Mouse (Mus musculus) embryonic stem cell, embryonic (primary cell): Measurements from ENCODE around the gene Hdac4.

ENCODE experiments used
- CTCF ChIA-PET, 4 experiments: fragments of 300-600 bp in 2 of 4; fragments of 350-600 bp in 2 of 4; sonication (Branson Sonifier 250); formaldehyde crosslinking; loops; one replicate each; lab custom pipeline; 2022; ENCODE audit warnings: inconsistent platforms in 2 of 4; lab: Charles Lee
- POLR2A ChIA-PET, 4 experiments: fragments of 300-600 bp in 2 of 4; fragments of 350-600 bp in 2 of 4; sonication (Branson Sonifier 250); formaldehyde crosslinking; loops; one replicate each; lab custom pipeline; 2022; ENCODE audit warnings: antibody characterized with exemption in 4 of 4, inconsistent platforms in 1 of 4; lab: Charles Lee

The Hdac4 gene

DNA sequence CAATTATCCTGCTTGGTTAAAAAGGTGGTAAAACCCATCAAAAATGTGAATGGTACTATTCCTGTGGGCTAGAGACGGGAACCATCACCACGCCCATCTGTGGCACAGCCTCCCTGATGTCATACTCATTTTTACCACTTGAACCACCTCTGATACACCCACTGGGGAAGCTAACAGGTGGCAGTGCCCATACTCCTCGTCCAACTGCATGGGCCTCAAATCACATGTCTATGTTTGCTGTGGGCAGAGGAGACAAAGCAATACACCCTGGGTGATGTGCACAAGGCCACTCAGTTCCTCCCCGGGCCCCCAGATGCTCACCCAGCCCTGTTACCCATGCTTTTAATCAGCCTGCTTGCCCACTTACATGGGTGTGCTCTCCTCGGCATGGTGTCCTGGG lies 236.5 kb downstream of the Hdac4 start:
- ChIA-PET CTCF (no interaction called here), POLR2A (no interaction called here)

GRCm38 (mm10) chr1:91956229-91956628 lies 239.3 kb downstream of the Hdac4 start:
- CTCF ChIA-PET = no interaction called here
- POLR2A ChIA-PET = no interaction called here

- CTCF ChIA-PET = no interaction called here
- POLR2A ChIA-PET = no interaction called here
Observed at GRCm38 (mm10) chr1:91954954-91955353, 240.5 kb downstream of the Hdac4 start.

GRCm38 (mm10) chr1:91952912-91953311 lies 242.6 kb downstream of the Hdac4 start:
- CTCF ChIA-PET = interaction anchor here in 1 of 4 experiments (1.1 kb wide), 1 partner anchor 9 kb away, joined by 4 read pairs; no protein-coding TSS in a partner anchor

GRCm38 (mm10) chr1:91947441-91947840 lies 248.1 kb downstream of the Hdac4 start:
- ChIA-PET POLR2A (interaction anchor here in 1 of 4 experiments (1.0 kb wide), 1 partner anchor 15 kb away, joined by 3 read pairs; no protein-coding TSS in a partner anchor), CTCF (no interaction called here)

More at GRCm38 (mm10) chr1:91952912-91953311, 242.6 kb downstream of the Hdac4 start:
- POLR2A ChIA-PET = no interaction called here

DNA sequence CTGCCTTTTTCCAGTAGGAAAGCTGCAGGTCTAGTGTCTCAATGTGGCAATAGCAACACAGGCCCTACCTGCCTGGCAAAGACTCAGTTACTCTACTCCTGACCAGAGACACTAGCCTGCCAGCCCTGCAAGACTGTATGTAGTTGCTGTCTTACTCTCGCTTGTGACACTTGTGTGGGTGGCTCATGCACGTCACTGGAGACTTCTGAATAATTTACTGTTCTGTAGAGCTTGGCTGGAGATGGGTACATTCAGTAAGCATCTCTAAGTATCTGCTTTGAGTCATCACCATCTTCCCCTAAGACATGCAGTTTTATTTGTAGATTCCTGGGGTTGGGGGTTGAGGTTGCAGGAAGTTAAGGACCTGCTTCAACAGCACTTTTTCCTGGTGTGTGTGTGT lies 252.9 kb downstream of the Hdac4 start:
- ChIA-PET CTCF (interaction anchor here in 2 of 4 experiments (0.6 to 1.2 kb wide), 3 partner anchors 29 to 932 kb away, joined by 3 to 4 read pairs (median 3); no protein-coding TSS in a partner anchor), POLR2A (interaction anchor here in 1 of 4 experiments (1.1 kb wide), 1 partner anchor 8 kb away, joined by 3 read pairs; no protein-coding TSS in a partner anchor)

- CTCF ChIA-PET = interaction anchor here in 1 of 4 experiments (0.6 to 1.2 kb wide), 2 partner anchors 28 to 29 kb away, joined by 3 to 4 read pairs; no protein-coding TSS in a partner anchor
- POLR2A ChIA-PET = no interaction called here
Observed at GRCm38 (mm10) chr1:91942031-91942430, 253.5 kb downstream of the Hdac4 start.

DNA sequence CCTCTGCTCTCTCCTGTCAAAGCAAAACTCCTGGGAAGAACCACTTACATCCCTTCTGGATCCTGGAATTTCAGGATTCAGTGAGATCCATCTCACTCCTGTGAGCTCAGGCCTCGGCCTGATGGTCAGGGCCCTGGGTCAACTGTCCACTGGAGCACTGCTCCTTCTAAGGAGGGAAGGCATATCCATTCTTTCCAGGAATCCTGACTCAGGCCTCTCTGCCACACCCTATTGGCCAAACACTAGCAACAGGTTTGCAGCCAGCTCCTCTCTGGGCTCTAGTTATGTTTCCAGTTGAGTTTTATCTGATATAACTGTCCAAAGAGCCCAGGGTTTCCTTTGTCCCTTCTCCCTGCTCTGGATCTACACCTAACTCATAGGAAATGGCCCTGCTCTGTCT lies 254.4 kb downstream of the Hdac4 start:
- ChIA-PET POLR2A (no interaction called here), CTCF (interaction anchor here in 2 of 4 experiments (0.8 to 1.1 kb wide), 2 partner anchors 13 to 27 kb away, joined by 3 to 4 read pairs; no protein-coding TSS in a partner anchor)

DNA sequence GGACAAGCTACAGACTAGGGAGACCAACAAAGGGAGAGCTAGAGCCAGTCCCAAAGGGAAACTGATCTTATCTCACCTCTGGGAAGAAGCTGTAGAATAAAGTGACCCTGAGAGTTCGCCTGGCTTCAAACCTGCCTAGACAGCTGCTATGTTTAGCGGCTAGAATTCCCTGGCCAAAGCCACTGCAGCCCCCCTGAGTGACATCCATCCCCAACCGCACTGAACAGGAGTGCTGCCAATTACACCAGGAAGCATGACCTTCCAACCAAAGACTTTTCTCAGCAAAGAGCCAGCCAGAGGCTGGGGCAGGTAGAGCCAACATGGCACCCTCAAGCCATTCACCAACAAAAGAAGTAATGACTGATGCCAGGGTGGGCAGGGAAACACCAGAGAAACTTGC lies 260.3 kb downstream of the Hdac4 start:
- POLR2A ChIA-PET = interaction anchor here in 2 of 4 experiments (1.1 to 1.4 kb wide), 2 partner anchors 27 to 539 kb away, joined by 3 read pairs; partner anchors contain the start of gene Ndufa10 (in 1 of the 2)
- CTCF ChIA-PET = no interaction called here

- ChIA-PET CTCF (interaction anchor here in 2 of 4 experiments (0.6 to 1.5 kb wide), 2 partner anchors 12 to 23 kb away, joined by 3 to 4 read pairs; no protein-coding TSS in a partner anchor), POLR2A (no interaction called here)
Observed at GRCm38 (mm10) chr1:91933681-91934080, 261.8 kb downstream of the Hdac4 start.

GRCm38 (mm10) chr1:91932221-91932620 lies 263.3 kb downstream of the Hdac4 start:
- POLR2A ChIA-PET = interaction anchor here in 2 of 4 experiments (1.0 to 1.4 kb wide), 5 partner anchors 10 to 438 kb away, joined by 3 read pairs; partner anchors contain the start of gene Traf3ip1 (in 1 of the 2)
- CTCF ChIA-PET = interaction anchor here in 2 of 4 experiments (1.0 to 1.2 kb wide), 3 partner anchors 19 to 428 kb away, joined by 3 read pairs; no protein-coding TSS in a partner anchor

DNA sequence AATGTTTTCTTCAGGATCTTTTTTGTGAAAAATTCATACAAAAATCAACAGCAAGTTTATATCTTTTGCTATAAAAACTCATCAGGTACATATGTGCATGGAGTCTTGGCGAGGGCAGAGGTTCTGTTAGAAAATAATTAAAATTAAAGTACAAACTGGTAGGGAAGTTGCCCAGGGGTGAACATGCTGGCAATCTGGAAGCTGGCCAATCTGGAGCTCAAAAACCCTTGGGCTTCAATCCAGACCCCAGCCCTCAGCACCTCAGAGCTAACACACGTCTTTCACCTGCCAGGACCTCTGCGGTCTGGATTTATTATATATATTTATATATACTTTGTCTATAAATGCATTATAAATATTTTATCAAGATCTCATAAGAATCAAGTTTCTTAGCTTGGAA lies 263.7 kb downstream of the Hdac4 start:
- POLR2A ChIA-PET = interaction anchor here in 1 of 4 experiments (1.0 to 1.5 kb wide), 3 partner anchors 9 to 32 kb away, joined by 3 to 7 read pairs (median 3); no protein-coding TSS in a partner anchor
- CTCF ChIA-PET = interaction anchor here in 1 of 4 experiments (1.1 kb wide), 1 partner anchor 18 kb away, joined by 3 read pairs; no protein-coding TSS in a partner anchor

GRCm38 (mm10) chr1:91931196-91931595 lies 264.3 kb downstream of the Hdac4 start:
- ChIA-PET POLR2A (interaction anchor here in 1 of 4 experiments (1.5 kb wide), 1 partner anchor 11 kb away, joined by 7 read pairs; no protein-coding TSS in a partner anchor), CTCF (interaction anchor here in 1 of 4 experiments (0.7 kb wide), 1 partner anchor 18 kb away, joined by 3 read pairs; no protein-coding TSS in a partner anchor)

DNA sequence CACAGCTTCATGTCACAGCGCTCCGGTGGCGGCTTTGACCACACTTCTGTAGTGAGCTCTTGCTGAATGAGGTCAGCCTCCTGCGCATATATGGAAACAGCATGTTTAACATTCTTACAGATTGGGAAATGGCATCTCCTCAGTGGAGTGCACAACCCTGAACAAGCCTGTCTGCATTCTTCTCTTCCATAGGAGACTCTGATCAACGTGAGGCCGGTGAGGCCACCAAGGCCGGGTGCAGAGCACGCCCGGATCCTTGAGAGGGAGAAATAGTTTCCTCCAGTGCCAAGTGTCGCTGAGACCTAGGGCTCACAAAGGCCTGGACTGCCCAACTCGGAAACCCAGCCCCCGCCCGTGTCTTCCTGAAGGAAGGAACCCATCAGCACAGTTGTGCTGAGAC lies 266.4 kb downstream of the Hdac4 start:
- ChIA-PET POLR2A (interaction anchor here in 2 of 4 experiments (0.6 to 1.4 kb wide), 2 partner anchors 10 to 474 kb away, joined by 4 to 7 read pairs; no protein-coding TSS in a partner anchor), CTCF (interaction anchor here in 2 of 4 experiments (0.6 to 1.1 kb wide), 2 partner anchors 9 to 52 kb away, joined by 3 read pairs; no protein-coding TSS in a partner anchor)

- CTCF ChIA-PET = interaction anchor here in 3 of 4 experiments (0.6 to 1.1 kb wide), 3 partner anchors 8 to 458 kb away, joined by 3 to 4 read pairs (median 4); no protein-coding TSS in a partner anchor
- POLR2A ChIA-PET = interaction anchor here in 1 of 4 experiments (1.4 kb wide), 1 partner anchor 9 kb away, joined by 7 read pairs; no protein-coding TSS in a partner anchor
Observed at GRCm38 (mm10) chr1:91927536-91928315, 267.8 kb downstream of the Hdac4 start.

DNA sequence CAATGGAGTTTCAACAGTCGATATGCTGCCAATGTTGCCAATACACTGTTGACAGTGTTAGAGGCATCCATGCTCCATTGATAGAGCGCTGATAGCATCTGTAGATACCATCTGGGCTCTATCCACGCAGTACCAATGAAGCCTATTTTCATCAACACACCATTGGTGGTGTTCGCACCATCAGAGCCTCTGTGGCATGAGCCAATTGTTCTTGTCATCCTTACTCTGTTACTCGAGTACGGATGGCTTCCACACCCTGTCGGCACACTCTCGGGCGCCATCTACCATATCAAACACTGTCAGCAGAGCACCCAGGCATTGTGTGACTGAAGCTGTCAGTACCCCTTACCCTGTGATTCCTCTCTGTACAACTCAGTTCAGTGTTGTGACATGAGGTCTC lies 271.9 kb downstream of the Hdac4 start:
- CTCF ChIA-PET = interaction anchor here in 1 of 4 experiments (0.5 to 0.7 kb wide), 2 partner anchors 26 to 30 kb away, joined by 3 read pairs; no protein-coding TSS in a partner anchor
- POLR2A ChIA-PET = no interaction called here

- POLR2A ChIA-PET = interaction anchor here in 2 of 4 experiments (0.5 to 1.3 kb wide), 3 partner anchors 10 to 117 kb away, joined by 3 read pairs; no protein-coding TSS in a partner anchor
- CTCF ChIA-PET = interaction anchor here in 1 of 4 experiments (1.0 to 2.0 kb wide), 2 partner anchors 9 to 11 kb away, joined by 4 read pairs; no protein-coding TSS in a partner anchor
Observed at GRCm38 (mm10) chr1:91922235-91923152, 273.0 kb downstream of the Hdac4 start.
